Mouse (Mus musculus): ENCODE measurements around the gene Adcy1.

Adcy1 gene

GRCm38 (mm10) chr11:7226810-7227550, 163.7 kb downstream of the Adcy1 start:
- no peak for DNase-seq

GRCm38 (mm10) chr11:7228107-7228506, 164.8 kb downstream of the Adcy1 start:
- no peak for DNase-seq

Measured in right cerebral cortex, adult 18-20 months (tissue).